Mouse (Mus musculus) myocyte (in vitro differentiated cells): ENCODE data around the gene Trpm5.

Source experiments
- CEBPB ChIP-seq: IDR thresholded peaks from 2 replicates; pipeline ENCODE4 v1.6.1; 2011; ENCODE audit warnings: mild to moderate bottlenecking, moderate library complexity; ENCODE audit not compliant: poor library complexity, insufficient read depth, severe bottlenecking
- E2F4 ChIP-seq: IDR thresholded peaks from one replicate; pipeline ENCODE4 v1.6.1; 2011; ENCODE audit warnings: mild to moderate bottlenecking, control low read depth, moderate library complexity; ENCODE audit not compliant: insufficient read depth
- MAX ChIP-seq: IDR thresholded peaks from one replicate; pipeline ENCODE4 v1.6.1; 2011; ENCODE audit warnings: low read depth, mild to moderate bottlenecking, control low read depth
- MYOD1 ChIP-seq, 3 experiments: IDR thresholded peaks; one replicate each; pipeline ENCODE4 v1.6.1; 2011; ENCODE audit warnings: control low read depth in 2 of 3, low read depth in 2 of 3, mild to moderate bottlenecking in 2 of 3, moderate library complexity in 1 of 3; ENCODE audit not compliant: insufficient read length in 2 of 3, control insufficient read depth in 1 of 3
- MYOG ChIP-seq, 3 experiments: IDR thresholded peaks; one replicate each; pipeline ENCODE4 v1.6.1; 2011; ENCODE audit warnings: control low read depth in 2 of 3, low read depth in 2 of 3, mild to moderate bottlenecking in 2 of 3; ENCODE audit not compliant: insufficient read length in 2 of 3, control insufficient read depth in 1 of 3, insufficient read depth in 1 of 3
- POLR2A ChIP-seq: IDR thresholded peaks from one replicate; pipeline ENCODE4 v1.6.1; 2011; ENCODE audit warnings: low read depth, mild to moderate bottlenecking, control low read depth, moderate library complexity; ENCODE audit not compliant: insufficient read length
- POLR2AphosphoS2 ChIP-seq: IDR thresholded peaks from one replicate; pipeline ENCODE4 v1.6.1; 2011; ENCODE audit warnings: low read depth, control low read depth; ENCODE audit not compliant: insufficient read length
- TCF12 ChIP-seq: IDR thresholded peaks from one replicate; pipeline ENCODE4 v1.6.1; 2011; ENCODE audit warnings: mild to moderate bottlenecking, control low read depth; ENCODE audit not compliant: poor library complexity, insufficient read depth, severe bottlenecking
- USF1 ChIP-seq: IDR thresholded peaks from one replicate; pipeline ENCODE4 v1.6.1; 2011; ENCODE audit warnings: low read depth, mild to moderate bottlenecking, control low read depth, moderate library complexity

- TF ChIP-seq MAX (no peak), E2F4 (no peak), USF1 (no peak), POLR2A (no peak), MYOG (IDR thresholded peaks at IDR 0.05; ENCODE audit: control insufficient read depth in 1 of 3, insufficient read depth in 1 of 3, insufficient read length in 2 of 3, low read depth in 2 of 3) (no peak), POLR2AphosphoS2 (no peak), MYOD1 (IDR thresholded peaks at IDR 0.05; ENCODE audit: control insufficient read depth in 1 of 3, insufficient read length in 2 of 3, low read depth in 2 of 3) (no peak), TCF12 (no peak), CEBPB (no peak)
Measured at GRCm38 (mm10) chr7:143106062-143106461, 11.6 kb upstream of the Trpm5 start, which contains the start of gene Kcnq1.
